Mouse (Mus musculus) olfactory bulb, adult 2 months (tissue): ENCODE results near the gene Rc3h1. TPM values are rescaled to one million over a fixed set of nuclear protein-coding genes. Genes with fewer than 3 reads are reported as not detected.

Experiments used
- H3K27ac ChIP-seq: fragments of 200-500 bp; 2 replicates; pipeline ENCODE4 v1.5.1; 2012; ENCODE audit warnings: low read depth, low read length; ENCODE audit not compliant: insufficient read depth
- H3K4me1 ChIP-seq: fragments of 200-500 bp; 2 replicates; pipeline ENCODE4 v1.6.1; 2012; ENCODE audit warnings: low read length; ENCODE audit not compliant: control insufficient read depth, insufficient read depth
- H3K4me3 ChIP-seq: fragments of 200-500 bp; 2 replicates; pipeline ENCODE4 v1.5.1; 2012; ENCODE audit warnings: mild to moderate bottlenecking, low read depth, low read length, moderate library complexity; ENCODE audit not compliant: insufficient read depth
- CTCF ChIP-seq: fragments of 200-500 bp; IDR thresholded peaks from 2 replicates; pipeline ENCODE4 v1.5.1; 2012; ENCODE audit warnings: low read depth, mild to moderate bottlenecking, low read length, moderate library complexity; ENCODE audit not compliant: insufficient read depth
- POLR2A ChIP-seq: fragments of 200-500 bp; IDR thresholded peaks from 2 replicates; pipeline ENCODE4 v1.6.1; 2012; ENCODE audit warnings: mild to moderate bottlenecking, low read depth, low read length, moderate library complexity; ENCODE audit not compliant: insufficient read depth
- WGBS: fragments of 180-500 bp; shearing (Covaris S2); methylation state at CpG from one replicate; pipeline ENCODE4 v1.1.7; 2018; 5-methylcytosine and 5-hydroxymethylcytosine counted together
- polyA plus RNA-seq: library from polyadenylated mRNA; stranded (reverse); fragments of >200 nt; gene quantifications from 2 replicates; pipeline ENCODE4 v1.2.4, GENCODE M21; 2012; ENCODE audit warnings: low replicate concordance; ENCODE audit not compliant: missing spikeins, insufficient read depth, insufficient read length

The Rc3h1 gene
- polyA plus RNA-seq, 1 experiment, result not detected

DNA sequence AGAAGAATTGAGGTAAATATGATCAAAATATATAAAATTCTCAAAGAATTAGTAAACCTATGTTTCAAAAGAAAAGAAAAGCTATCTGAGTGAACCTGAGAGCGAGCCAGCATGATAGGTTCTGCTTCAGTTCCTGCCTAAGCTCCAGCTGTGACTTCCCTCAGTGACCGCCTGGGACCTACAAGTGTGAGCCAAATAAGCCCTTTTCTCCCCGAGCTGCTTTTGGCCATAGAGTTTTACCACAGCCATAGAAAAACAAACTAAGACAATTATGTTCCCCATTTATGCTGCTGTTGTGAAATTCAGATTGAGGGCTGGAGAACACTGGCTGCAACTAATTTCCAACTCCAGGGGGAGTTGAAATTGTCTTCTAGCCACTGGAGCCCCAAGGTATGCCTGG is 24.2 kb upstream of the Rc3h1 start:
- H3K4me3 ChIP-seq, result no peak overlapping the region
- 72% methylated on average over 3 of the region's 3 CpGs for WGBS
- no peak for TF ChIP-seq CTCF
- no peak for TF ChIP-seq POLR2A
- H3K4me1 ChIP-seq, result no peaks in the 10 kb centered on the region
- no peak overlapping the region for H3K27ac ChIP-seq

DNA sequence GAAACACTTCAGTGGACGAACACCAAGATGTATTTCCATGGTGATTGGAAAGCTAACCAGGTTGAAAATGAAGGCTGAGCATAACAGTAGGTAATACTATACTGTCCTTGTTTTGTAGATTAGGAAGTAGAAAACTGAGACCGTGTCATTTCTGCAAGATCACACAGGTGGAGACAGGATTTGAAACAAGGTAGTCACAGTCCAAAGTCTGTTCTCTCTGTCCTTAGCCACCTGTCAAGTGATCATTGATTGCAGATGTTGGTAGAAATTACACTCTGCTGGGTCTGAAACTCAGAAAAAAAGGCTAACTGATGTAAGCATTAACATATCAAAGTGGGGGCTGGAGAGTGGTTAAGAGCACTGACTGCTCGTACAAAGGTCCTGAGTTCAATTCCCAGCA is 21.9 kb upstream of the Rc3h1 start:
- TF ChIP-seq POLR2A (no peak), CTCF (no peak)
- Histone ChIP-seq H3K4me1 (no peaks in the 10 kb centered on the region), H3K27ac (no peak overlapping the region), H3K4me3 (no peak overlapping the region)
- WGBS, result 87% methylated on average over 3 of the region's 3 CpGs

DNA sequence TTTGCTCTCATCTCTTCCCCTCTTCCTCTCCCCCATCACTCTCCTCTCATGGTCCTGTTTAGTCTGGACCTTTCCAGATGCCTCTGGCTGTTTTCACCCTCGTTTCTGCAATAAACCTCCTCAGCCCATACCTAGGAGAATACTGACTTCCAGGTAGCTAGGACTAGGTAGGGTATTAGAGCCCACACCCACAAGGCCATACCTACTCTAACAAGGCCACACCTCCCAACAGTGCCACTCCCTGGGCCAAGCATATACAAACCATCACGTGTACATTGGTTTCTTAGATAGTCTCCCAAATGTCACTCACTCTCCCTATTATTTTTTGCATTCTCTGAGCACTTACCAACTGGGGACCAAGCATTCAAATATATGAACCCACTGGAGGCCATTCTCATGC is 21.2 kb upstream of the Rc3h1 start:
- Histone ChIP-seq H3K27ac (no peak overlapping the region), H3K4me1 (no peaks in the 10 kb centered on the region), H3K4me3 (no peak overlapping the region)
- WGBS, result 61% methylated on average over 2 of the region's 2 CpGs
- TF ChIP-seq CTCF (no peak), POLR2A (no peak)

DNA sequence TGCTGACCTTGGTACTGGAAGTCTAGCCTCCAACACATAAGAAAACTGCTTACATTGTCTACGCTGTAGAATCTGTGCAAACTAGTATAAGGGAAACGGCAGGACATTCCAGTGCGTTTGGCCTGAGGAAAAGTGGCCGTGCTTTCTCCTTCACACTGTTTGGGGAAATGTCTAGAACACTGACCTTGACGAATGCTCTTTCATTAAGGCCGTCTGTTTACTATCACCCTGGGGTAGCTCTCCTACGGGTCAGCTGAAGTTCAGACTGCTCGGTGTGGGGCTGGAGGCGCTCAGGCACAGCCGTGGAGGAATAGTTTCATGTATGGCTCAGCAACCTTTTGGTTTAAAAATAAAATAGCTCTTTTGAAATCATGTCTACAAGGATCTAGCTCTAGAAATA is 6.5 kb upstream of the Rc3h1 start:
- no peak overlapping the region for H3K4me3 ChIP-seq
- no peaks in the 10 kb centered on the region for H3K4me1 ChIP-seq
- TF ChIP-seq POLR2A, result no peak
- TF ChIP-seq CTCF, result no peak
- 83% methylated on average over 10 of the region's 10 CpGs for WGBS
- H3K27ac ChIP-seq, result no peak overlapping the region

DNA sequence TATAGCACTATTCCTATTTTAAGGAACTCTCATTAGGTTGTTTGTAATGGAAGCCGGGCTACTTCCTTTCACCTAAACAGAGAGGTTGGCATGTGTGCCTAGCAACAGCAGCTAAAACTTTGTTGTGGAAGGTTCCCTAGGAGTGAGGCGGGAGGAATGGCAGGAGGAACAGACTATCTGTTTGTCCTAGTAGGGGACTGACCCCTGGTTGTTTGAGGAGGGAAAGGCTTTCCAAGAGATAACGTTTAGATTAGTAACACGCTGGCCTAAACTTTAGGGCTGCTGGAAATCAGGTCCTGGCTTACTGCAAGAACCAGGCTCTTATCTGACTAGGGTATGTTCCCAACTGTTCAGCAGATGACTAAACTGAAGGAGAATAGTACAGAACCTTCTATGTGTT is 2.2 kb upstream of the Rc3h1 start:
- H3K27ac ChIP-seq, result no peak overlapping the region
- no peaks in the 10 kb centered on the region for H3K4me1 ChIP-seq
- no peak overlapping the region for H3K4me3 ChIP-seq
- TF ChIP-seq CTCF, result no peak
- no peak for TF ChIP-seq POLR2A
- WGBS, result 74% methylated on average over 4 of the region's 4 CpGs

DNA sequence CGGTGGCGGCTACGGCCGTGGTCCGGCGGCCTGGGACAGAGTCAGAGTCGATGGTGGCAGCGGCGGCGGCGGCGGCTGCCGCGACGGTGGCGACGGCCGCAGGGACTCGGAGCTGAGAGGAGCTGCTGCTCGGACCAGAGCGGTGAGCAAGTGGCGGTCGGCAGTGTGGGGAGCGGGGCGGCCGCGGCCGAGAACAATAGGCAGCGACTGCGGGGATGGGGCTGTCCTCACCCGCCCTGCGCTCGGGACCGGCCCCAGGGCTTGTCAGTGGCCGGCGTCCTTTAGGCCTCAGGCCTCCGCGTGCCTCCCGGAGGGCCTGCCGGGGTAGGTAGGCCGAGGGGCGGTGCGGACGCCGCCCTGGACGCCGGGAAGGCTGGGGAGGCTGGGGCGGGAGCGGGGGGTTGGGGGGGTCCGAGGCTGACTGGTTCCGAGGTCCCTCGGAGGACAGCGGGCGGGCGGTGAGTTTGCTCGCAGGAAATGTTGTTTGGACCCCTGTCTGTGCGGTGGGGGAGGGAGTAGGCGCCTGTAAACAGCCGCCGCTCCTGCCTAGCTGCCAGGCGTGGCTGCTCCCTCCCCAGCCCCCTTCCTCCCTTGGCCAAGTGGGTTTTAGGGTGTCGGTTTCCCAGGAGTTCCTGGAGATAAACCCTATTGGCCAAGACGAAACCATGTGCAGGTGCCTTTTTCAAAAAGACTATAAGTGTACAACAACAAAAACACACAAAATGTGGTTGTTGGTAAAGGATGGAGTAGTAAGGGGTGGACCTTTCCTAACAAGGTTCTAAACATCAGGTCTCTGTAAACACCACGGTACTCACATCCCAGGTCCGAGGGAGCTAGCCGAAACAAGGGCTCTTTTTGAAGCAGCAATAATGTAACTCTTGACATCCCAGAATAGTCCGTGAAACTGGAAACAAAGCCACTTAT is 602 bp downstream of the Rc3h1 start:
- Histone ChIP-seq H3K4me3 (peak overlapping the region; percentile 95), H3K4me1 (no peaks in the 10 kb centered on the region), H3K27ac (peak overlapping the region; percentile 72)
- TF ChIP-seq CTCF, result no peak
- no peak for TF ChIP-seq POLR2A
- under 1% methylated on average over 53 of the region's 67 CpGs for WGBS

DNA sequence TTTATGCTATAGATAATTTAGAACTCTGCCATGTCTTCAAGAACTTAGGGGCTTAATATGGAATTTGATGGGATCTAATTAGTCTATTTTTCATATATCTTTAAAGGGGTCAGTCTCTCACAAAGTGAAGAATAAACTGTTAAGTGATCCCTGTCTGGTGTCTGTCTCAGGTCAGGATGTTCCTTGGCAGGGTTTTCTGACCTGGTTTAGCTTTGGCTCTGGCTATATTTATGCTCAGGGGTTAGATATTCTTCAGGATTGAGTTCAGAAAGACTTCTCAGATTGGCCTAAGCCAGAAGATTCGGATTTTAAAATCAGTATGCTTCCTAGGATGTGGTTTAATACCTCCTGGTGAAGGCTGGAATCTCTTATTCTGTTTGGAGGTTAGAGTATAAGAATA is 4.0 kb downstream of the Rc3h1 start:
- no peak overlapping the region for H3K27ac ChIP-seq
- H3K4me3 ChIP-seq, result no peak overlapping the region
- TF ChIP-seq CTCF (no peak), POLR2A (no peak)
- WGBS, result 94% methylated on average over 1 of the region's 1 CpGs
- H3K4me1 ChIP-seq, result no peaks in the 10 kb centered on the region

DNA sequence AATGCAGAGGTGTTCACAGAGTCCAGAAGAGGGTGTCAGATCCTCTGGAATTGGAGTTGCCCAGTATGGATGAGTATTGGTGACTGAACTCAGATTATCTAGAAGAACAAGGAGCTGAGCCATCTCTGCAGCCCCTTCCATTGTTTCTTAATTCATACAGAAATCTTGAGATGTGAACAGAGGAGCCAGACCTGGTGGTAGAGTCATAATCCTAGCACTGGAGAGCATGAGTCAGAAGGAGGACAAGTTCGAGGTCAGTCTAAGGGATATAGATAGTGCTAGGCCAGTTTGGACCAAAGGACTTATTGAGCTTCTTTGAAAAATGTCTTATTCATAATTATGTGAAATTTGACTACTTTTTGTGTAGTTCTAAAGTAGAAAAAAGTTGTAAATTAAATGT is 4.6 kb downstream of the Rc3h1 start:
- WGBS, result 93% methylated on average over 1 of the region's 1 CpGs

DNA sequence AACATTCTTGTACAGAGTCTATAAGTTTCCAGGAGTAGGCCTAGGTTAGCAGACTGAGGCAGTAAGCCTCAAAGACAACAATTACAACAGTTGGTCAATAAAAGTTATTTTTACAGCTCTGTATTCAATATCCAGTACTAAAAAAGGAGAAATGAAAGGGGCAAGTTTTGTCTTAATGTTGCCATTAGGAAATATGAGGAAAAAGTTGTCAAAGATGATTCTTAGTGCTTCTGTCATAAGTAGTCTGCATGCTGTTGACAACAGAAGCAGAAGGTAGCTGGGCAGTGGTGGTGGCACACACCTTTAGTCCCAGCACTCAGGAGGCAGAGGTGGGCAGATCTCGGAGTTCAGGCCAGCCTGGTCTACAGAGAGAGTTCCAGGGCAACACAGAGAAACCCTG is 13.2 kb downstream of the Rc3h1 start:
- WGBS, result 100% methylated on average over 1 of the region's 1 CpGs
- Histone ChIP-seq H3K4me3 (no peak overlapping the region), H3K4me1 (peaks cover 2% of the 10 kb centered on the region; the same call in 1 of the 2 replicates), H3K27ac (no peak overlapping the region)
- TF ChIP-seq CTCF, result no peak

More for the DNA sequence above, 4.6 kb downstream of the Rc3h1 start:
- TF ChIP-seq POLR2A, result no peak
- no peak for TF ChIP-seq CTCF
- Histone ChIP-seq H3K4me1 (no peaks in the 10 kb centered on the region), H3K4me3 (no peak overlapping the region), H3K27ac (no peak overlapping the region)
